8 mouse cellular contexts compared by ENCODE assay signal in genomic region chr4:46451240-46451757, GRCm38 (mm10). TPM values are rescaled to one million over a fixed set of nuclear protein-coding genes. Genes with fewer than 3 reads are reported as not detected.
A peak's percentile ranks its signal among the peaks of the same experiment; 100 is the strongest.
DNase-seq lines count a peak whose midpoint lies in the region; ATAC-seq and TF ChIP-seq lines count a peak whose summit lies in the region.

No protein-coding gene starts in this region.

- TF ChIP-seq CTCF in E14TG2a.4 (conservative IDR thresholded peaks at IDR 0.05; ENCODE audit: low read length): no peak
- no peak for TF ChIP-seq CTCF in lung, postnatal 0 days (IDR thresholded peaks at IDR 0.05)

- no peaks in the 10 kb centered on the region for H3K9me3 ChIP-seq in E14TG2a.4 (ENCODE audit: low read length)
- no peaks in the 10 kb centered on the region for H3K9me3 ChIP-seq in hindbrain, embryonic 10.5 days
- no peaks in the 10 kb centered on the region for H3K9me3 ChIP-seq in lung, postnatal 0 days (ENCODE audit: low read length)

- H3K4me1 ChIP-seq in E14TG2a.4 (replicated peaks; ENCODE audit: low read depth, low read length): peaks cover 53% of the 10 kb centered on the region
- H3K4me1 ChIP-seq in hindbrain, embryonic 10.5 days (replicated peaks): peaks cover 53% of the 10 kb centered on the region
- H3K4me1 ChIP-seq in lung, postnatal 0 days (ENCODE audit: insufficient read depth, low read depth, low read length): peaks cover 32% of the 10 kb centered on the region; the same call in 1 of the 2 replicates

- peak; percentile 32 for ATAC-seq in cerebellum, adult (ENCODE audit: insufficient number of reproducible peaks, low FRiP score, low TSS enrichment)
- peak; percentile 52 for ATAC-seq in lung, postnatal 0 days

- peaks cover 26% of the 10 kb centered on the region for H3K36me3 ChIP-seq in E14TG2a.4 (ENCODE audit: insufficient read depth, low read length)
- peaks cover 12% of the 10 kb centered on the region for H3K36me3 ChIP-seq in hindbrain, embryonic 10.5 days
- H3K36me3 ChIP-seq in lung, postnatal 0 days (ENCODE audit: insufficient read depth, low read length): no peaks in the 10 kb centered on the region

- H3K27ac ChIP-seq in hindbrain, embryonic 10.5 days: peak overlapping the region; percentile 100
- peak overlapping the region; percentile 95 for H3K27ac ChIP-seq in lung, postnatal 0 days (ENCODE audit: low read length)

- H3K9ac ChIP-seq in lung, postnatal 0 days (replicated peaks; ENCODE audit: low read depth): peak overlapping the region; percentile 67

- H3K4me2 ChIP-seq in lung, postnatal 0 days (replicated peaks; ENCODE audit: low read depth, low read length): peak overlapping the region; percentile 70

- WGBS in hindbrain, embryonic 10.5 days: under 1% methylated on average over 67 of the region's 70 CpGs
- under 1% methylated on average over 35 of the region's 70 CpGs for WGBS in lung, postnatal 0 days

- H3K27me3 ChIP-seq in E14TG2a.4 (ENCODE audit: insufficient read depth, low read length): no peaks in the 10 kb centered on the region
- H3K27me3 ChIP-seq in hindbrain, embryonic 10.5 days (ENCODE audit: insufficient read depth, poor library complexity, severe bottlenecking): no peaks in the 10 kb centered on the region
- no peaks in the 10 kb centered on the region for H3K27me3 ChIP-seq in lung, postnatal 0 days (replicated peaks; ENCODE audit: insufficient read depth, low read length)

- peak overlapping the region; percentile 91 for H3K4me3 ChIP-seq in E14TG2a.4 (replicated peaks; ENCODE audit: low read length)
- peak overlapping the region; percentile 89 for H3K4me3 ChIP-seq in hindbrain, embryonic 10.5 days
- H3K4me3 ChIP-seq in lung, postnatal 0 days (ENCODE audit: low read depth, low read length): peak overlapping the region; percentile 88

- TF ChIP-seq EP300 in lung, postnatal 0 days (IDR thresholded peaks at IDR 0.05): no peak

- DNase-seq in forelimb bud, embryonic 11.5 days (ENCODE audit: low read depth, low spot score): peak; percentile 35
- DNase-seq in hindbrain, embryonic 10.5 days (ENCODE audit: low spot score): peak; percentile 70
- DNase-seq in layer of hippocampus, adult 9-11 months: peak; percentile 65
- peak; percentile 71 for DNase-seq in lung, postnatal 0 days (ENCODE audit: low spot score)
- peak; percentile 63 for DNase-seq in retina, embryonic 14.5 days (ENCODE audit: low spot score)
- DNase-seq in thymus, postnatal 25 days: peak; percentile 85

RNA-seq across cellular contexts. Expression of gene Anp32b, which starts 0.6 kb away (rescaled TPM):
- 250 and 377 TPM in 2 replicates for polyA plus RNA-seq in hindbrain, embryonic 10.5 days (2016; fragmentation: Nextera tagmentation; extraction: Ambion mirVana)
- polyA plus RNA-seq in lung, postnatal 0 days (2015; fragmentation: Nextera tagmentation; extraction: Ambion mirVana): 81.3 and 91.0 TPM in 2 replicates

RNA-seq across cellular contexts. Expression of gene Nans, which starts 37.7 kb away (rescaled TPM):
- 79.1 and 80.5 TPM in 2 replicates for polyA plus RNA-seq in hindbrain, embryonic 10.5 days (2016; fragmentation: Nextera tagmentation; extraction: Ambion mirVana)
- 48.2 and 52.4 TPM in 2 replicates for polyA plus RNA-seq in lung, postnatal 0 days (2015; fragmentation: Nextera tagmentation; extraction: Ambion mirVana)

RNA-seq across cellular contexts. Expression of gene Hemgn, which starts 38.0 kb away (rescaled TPM):
- polyA plus RNA-seq in hindbrain, embryonic 10.5 days (2016; fragmentation: Nextera tagmentation; extraction: Ambion mirVana): 13.2 and 14.3 TPM in 2 replicates
- polyA plus RNA-seq in lung, postnatal 0 days (2015; fragmentation: Nextera tagmentation; extraction: Ambion mirVana): 0.73 and 1.0 TPM in 2 replicates

Comparison
In these comparisons a context has a peak if more than half of its experiments do, and no peak if none do; other contexts are left out.
1. Peak in every context shown above with its lines: DNase-seq, ATAC-seq, H3K4me3 ChIP-seq and H3K27ac ChIP-seq.
2. DNase-seq: peak in every context shown above with its lines; median percentile 85 in thymus, postnatal 25 days; 71 in lung, postnatal 0 days; 70 in hindbrain, embryonic 10.5 days; 65 in layer of hippocampus, adult 9-11 months; 63 in retina, embryonic 14.5 days; 35 in forelimb bud, embryonic 11.5 days.